Comparison of ENCODE assay signal across 8 mouse cellular contexts in genomic region chr12:111966683-111967173, GRCm38 (mm10). TPM values are rescaled to one million over a fixed set of nuclear protein-coding genes. Genes with fewer than 3 reads are reported as not detected.
A peak's percentile ranks its signal among the peaks of the same experiment; 100 is the strongest.
DNase-seq lines count a peak whose midpoint lies in the region; ATAC-seq lines count a peak whose summit lies in the region.

TSS of gene Atp5mpl (minus strand) at chr12:111966977.

- H3K36me3 ChIP-seq in heart, embryonic 14.5 days (ENCODE audit: control insufficient read depth, insufficient read depth, low read length), result peaks cover 27% of the 10 kb centered on the region
- peaks cover 25% of the 10 kb centered on the region for H3K36me3 ChIP-seq in liver, embryonic 13.5 days
- no peaks in the 10 kb centered on the region for H3K36me3 ChIP-seq in stomach, embryonic 16.5 days (ENCODE audit: control insufficient read depth, insufficient read depth, low read length)

- H3K27ac ChIP-seq in heart, embryonic 14.5 days (replicated peaks in 1 of 2; ENCODE audit: control insufficient read depth in 1 of 2, insufficient read depth in 1 of 2, low read depth in 2 of 2, low read length in 2 of 2), result peak within 1 kb of the TSS; percentile 75 to 89
- H3K27ac ChIP-seq in liver, embryonic 13.5 days, result peak within 1 kb of the TSS; percentile 59
- peak within 1 kb of the TSS; percentile 80 for H3K27ac ChIP-seq in stomach, embryonic 16.5 days (ENCODE audit: low read length)

- DNase-seq in c-Kit-negative CD71-positive TER-119-positive erythroid progenitor cells, embryonic 14.5 days (ENCODE audit: low read depth, low spot score), result peak; percentile 88
- peak; percentile 81 for DNase-seq in fibroblast of lung, adult 2 months (ENCODE audit: low read depth)
- peak; percentile 97 for DNase-seq in kidney, postnatal 14 days
- DNase-seq in liver, embryonic 13.5 days, result peak; percentile 96
- peak; percentile 99 for DNase-seq in neural tube, embryonic 10.5 days (ENCODE audit: extremely low spot score, low spot score)

- under 1% methylated on average over 37 of the region's 37 CpGs for WGBS in heart, embryonic 14.5 days
- WGBS in liver, embryonic 13.5 days (ENCODE audit: insufficient replicate concordance), result under 1% methylated on average over 37 of the region's 37 CpGs
- under 1% methylated on average over 37 of the region's 37 CpGs for WGBS in stomach, embryonic 16.5 days

- H3K27me3 ChIP-seq in heart, embryonic 14.5 days (ENCODE audit: control insufficient read depth, insufficient read depth, low read length), result no peaks in the 10 kb centered on the region
- no peaks in the 10 kb centered on the region for H3K27me3 ChIP-seq in liver, embryonic 13.5 days
- no peaks in the 10 kb centered on the region for H3K27me3 ChIP-seq in stomach, embryonic 16.5 days (ENCODE audit: control insufficient read depth, insufficient read depth, low read length)

- peaks cover 3 to 11% of the 10 kb centered on the region in 2 experiments; a peak in 3 of 4 replicates for H3K4me1 ChIP-seq in heart, embryonic 14.5 days (ENCODE audit: control insufficient read depth in 2 of 2, insufficient read depth in 2 of 2, low read length in 2 of 2)
- H3K4me1 ChIP-seq in liver, embryonic 13.5 days (replicated peaks), result peaks cover 26% of the 10 kb centered on the region
- H3K4me1 ChIP-seq in stomach, embryonic 16.5 days (ENCODE audit: control insufficient read depth, insufficient read depth, low read length), result peaks cover 8% of the 10 kb centered on the region

- peak; percentile 97 for ATAC-seq in CD4-positive, CD25-positive, alpha-beta regulatory T cell, adult 4 months
- peak; percentile 86 for ATAC-seq in heart, embryonic 14.5 days (ENCODE audit: insufficient number of reproducible peaks, insufficient read depth, low FRiP score, low read depth)
- ATAC-seq in liver, embryonic 13.5 days (ENCODE audit: low read depth), result peak; percentile 92
- ATAC-seq in stomach, embryonic 16.5 days (ENCODE audit: insufficient read depth, low FRiP score), result peak; percentile 92

- peak within 1 kb of the TSS; percentile 76 to 83 for H3K4me3 ChIP-seq in heart, embryonic 14.5 days (ENCODE audit: control insufficient read depth in 1 of 2, insufficient read depth in 1 of 2, low read depth in 1 of 2, low read length in 2 of 2)
- H3K4me3 ChIP-seq in liver, embryonic 13.5 days (replicated peaks), result peak within 1 kb of the TSS; percentile 85
- H3K4me3 ChIP-seq in stomach, embryonic 16.5 days (replicated peaks; ENCODE audit: low read length), result peak within 1 kb of the TSS; percentile 86

- H3K9ac ChIP-seq in heart, embryonic 14.5 days (ENCODE audit: low read length), result peak within 1 kb of the TSS; percentile 97
- H3K9ac ChIP-seq in liver, embryonic 13.5 days, result peak within 1 kb of the TSS; percentile 90
- peak within 1 kb of the TSS; percentile 96 for H3K9ac ChIP-seq in stomach, embryonic 16.5 days (ENCODE audit: low read length)

- peaks cover 2% of the 10 kb centered on the region; the same call in 1 of the 2 replicates for H3K9me3 ChIP-seq in heart, embryonic 14.5 days (ENCODE audit: control insufficient read depth, low read length)
- no peaks in the 10 kb centered on the region for H3K9me3 ChIP-seq in liver, embryonic 13.5 days (replicated peaks)
- H3K9me3 ChIP-seq in stomach, embryonic 16.5 days (replicated peaks; ENCODE audit: control insufficient read depth, low read length), result no peaks in the 10 kb centered on the region

- H3K4me2 ChIP-seq in heart, embryonic 14.5 days (ENCODE audit: low read length), result peak within 1 kb of the TSS; percentile 89
- peak within 1 kb of the TSS; percentile 81 for H3K4me2 ChIP-seq in liver, embryonic 13.5 days
- H3K4me2 ChIP-seq in stomach, embryonic 16.5 days (ENCODE audit: low read depth, low read length), result peak within 1 kb of the TSS; percentile 87

RNA-seq across cellular contexts. Expression of gene Atp5mpl, which starts in this region (rescaled TPM):
- 100 to 1,000 TPM; 202 to 279 TPM for polyA plus RNA-seq in CD4-positive, CD25-positive, alpha-beta regulatory T cell, adult 4 months (2017; shearing (Covaris generic))
- polyA plus RNA-seq in heart, embryonic 14.5 days (2014; fragmentation: Nextera tagmentation; extraction: Ambion mirVana), result 1,909 and 2,053 TPM in 2 replicates
- 591 and 627 TPM in 2 replicates for polyA plus RNA-seq in liver, embryonic 13.5 days (2015; fragmentation: Nextera tagmentation; extraction: Ambion mirVana)
- polyA plus RNA-seq in stomach, embryonic 16.5 days (2015; fragmentation: Nextera tagmentation; extraction: Ambion mirVana), result 648 and 711 TPM in 2 replicates

Comparison
In these comparisons a context has a peak if more than half of its experiments do, and no peak if none do; other contexts are left out.
1. Peak in every context shown above with its lines: DNase-seq, ATAC-seq, H3K4me3 ChIP-seq and H3K27ac ChIP-seq.